Mouse (Mus musculus) liver, adult (tissue): ENCODE results near the gene Hdc.

Source experiments
- GATA4 ChIP-seq: IDR thresholded peaks from 2 replicates; pipeline ENCODE4 v1.6.1; 2014; ENCODE audit warnings: mild to moderate bottlenecking, low read length; ENCODE audit not compliant: insufficient replicate concordance

Hdc gene

GRCm38 (mm10) chr2:126584621-126585369, 34.3 kb downstream of the Hdc start:
- TF ChIP-seq GATA4 = no peak

GRCm38 (mm10) chr2:126583960-126584359, 35.1 kb downstream of the Hdc start:
- no peak for TF ChIP-seq GATA4

- no peak for TF ChIP-seq GATA4
Observed at GRCm38 (mm10) chr2:126579282-126579681, 39.8 kb downstream of the Hdc start.

GRCm38 (mm10) chr2:126577362-126577761, 41.7 kb downstream of the Hdc start:
- TF ChIP-seq GATA4 = no peak

GRCm38 (mm10) chr2:126575391-126576176, 43.5 kb downstream of the Hdc start:
- no peak for TF ChIP-seq GATA4

GRCm38 (mm10) chr2:126572747-126573146, 46.4 kb downstream of the Hdc start:
- no peak for TF ChIP-seq GATA4

- TF ChIP-seq GATA4 = no peak
Observed at GRCm38 (mm10) chr2:126572163-126572562, 46.9 kb downstream of the Hdc start.

- no peak for TF ChIP-seq GATA4
Observed at GRCm38 (mm10) chr2:126563411-126564105, 55.5 kb downstream of the Hdc start.

- TF ChIP-seq GATA4 = no peak
Observed at GRCm38 (mm10) chr2:126560094-126560493, 59.0 kb downstream of the Hdc start.

- no peak for TF ChIP-seq GATA4
Observed at GRCm38 (mm10) chr2:126555533-126555932, 63.6 kb downstream of the Hdc start.

GRCm38 (mm10) chr2:126553291-126553639, 65.8 kb downstream of the Hdc start:
- TF ChIP-seq GATA4 = no peak

GRCm38 (mm10) chr2:126552357-126553290, 66.5 kb downstream of the Hdc start, which contains the start of gene Slc27a2:
TSS of gene Slc27a2 (plus strand) at chr2:126552407.
- TF ChIP-seq GATA4 = no peak

GRCm38 (mm10) chr2:126551896-126552295, 67.2 kb downstream of the Hdc start:
- TF ChIP-seq GATA4 = no peak

- no peak for TF ChIP-seq GATA4
Observed at GRCm38 (mm10) chr2:126551244-126551890, 67.7 kb downstream of the Hdc start.

GRCm38 (mm10) chr2:126549681-126550080, 69.4 kb downstream of the Hdc start:
- peak; percentile 76 for TF ChIP-seq GATA4

GRCm38 (mm10) chr2:126546392-126546791, 72.7 kb downstream of the Hdc start:
- TF ChIP-seq GATA4 = no peak
